Mouse (Mus musculus) induced T-regulatory cell, adult 2 months (primary cell): ENCODE results near the gene Mrtfb.
A peak's percentile ranks its signal among the peaks of the same experiment; 100 is the strongest.

Source experiments
- DNase-seq: peaks from one replicate; pipeline ENCODE4 v3.0.0-alpha.2; 2012; ENCODE audit warnings: low read depth

The Mrtfb gene

DNA sequence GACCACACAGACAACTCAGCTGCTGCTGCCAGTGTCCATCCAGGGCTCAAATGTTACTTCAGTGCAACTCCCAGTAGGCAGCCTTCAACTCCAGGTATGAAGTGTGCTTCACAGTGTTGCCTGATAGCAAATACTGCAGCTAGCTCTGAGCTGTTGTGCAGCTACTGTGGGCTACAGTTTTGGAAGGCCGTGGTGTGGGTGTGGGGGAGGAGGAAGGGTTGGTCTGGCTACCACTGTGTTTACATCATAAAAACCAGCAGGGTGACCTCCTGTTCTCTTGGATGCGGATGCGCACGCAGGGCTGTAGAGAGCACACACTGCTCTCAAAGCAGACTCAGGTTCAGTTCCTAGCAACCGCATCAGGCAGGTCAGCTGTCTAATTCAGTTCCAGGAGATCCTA lies 145.3 kb downstream of the Mrtfb start:
- no peak for DNase-seq

DNA sequence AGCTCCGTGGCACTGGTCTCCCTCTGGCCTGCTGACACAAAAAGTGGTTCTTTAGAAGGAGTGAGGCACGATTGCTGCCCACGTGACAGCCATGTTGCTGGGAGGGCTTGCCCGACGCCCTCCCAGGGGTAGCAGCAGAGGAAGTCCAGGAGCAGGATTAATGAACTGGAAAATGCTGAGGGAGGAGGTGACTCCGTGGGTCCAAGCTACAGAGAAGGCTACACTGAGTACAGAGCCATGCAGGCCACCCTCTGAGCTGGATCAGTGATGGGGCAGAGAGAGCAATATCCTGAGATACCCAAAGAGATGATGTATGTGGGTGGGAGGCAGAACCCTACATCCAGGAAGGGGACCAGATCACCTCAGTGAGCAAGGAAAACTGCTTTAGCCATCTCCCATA lies 148.4 kb downstream of the Mrtfb start:
- no peak for DNase-seq

DNA sequence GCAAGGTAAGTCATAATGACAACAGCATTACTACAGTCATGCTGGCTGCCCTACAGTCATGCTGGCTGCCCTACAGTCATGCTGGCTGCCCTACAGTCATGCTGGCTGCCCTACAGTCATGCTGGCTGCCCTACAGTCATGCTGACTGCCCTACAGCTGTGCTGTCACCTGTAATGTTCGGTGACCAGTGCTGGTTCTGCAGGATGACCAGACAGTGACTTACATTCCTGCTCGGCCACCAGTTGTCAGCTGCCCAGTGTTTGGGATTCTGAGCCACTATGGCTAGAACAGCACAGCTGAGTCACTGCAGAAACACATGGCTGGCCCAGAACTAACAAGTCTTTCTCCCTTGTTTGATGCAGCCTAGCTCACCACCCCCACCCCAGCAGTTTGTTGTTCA lies 149.1 kb downstream of the Mrtfb start:
- DNase-seq: no peak

DNA sequence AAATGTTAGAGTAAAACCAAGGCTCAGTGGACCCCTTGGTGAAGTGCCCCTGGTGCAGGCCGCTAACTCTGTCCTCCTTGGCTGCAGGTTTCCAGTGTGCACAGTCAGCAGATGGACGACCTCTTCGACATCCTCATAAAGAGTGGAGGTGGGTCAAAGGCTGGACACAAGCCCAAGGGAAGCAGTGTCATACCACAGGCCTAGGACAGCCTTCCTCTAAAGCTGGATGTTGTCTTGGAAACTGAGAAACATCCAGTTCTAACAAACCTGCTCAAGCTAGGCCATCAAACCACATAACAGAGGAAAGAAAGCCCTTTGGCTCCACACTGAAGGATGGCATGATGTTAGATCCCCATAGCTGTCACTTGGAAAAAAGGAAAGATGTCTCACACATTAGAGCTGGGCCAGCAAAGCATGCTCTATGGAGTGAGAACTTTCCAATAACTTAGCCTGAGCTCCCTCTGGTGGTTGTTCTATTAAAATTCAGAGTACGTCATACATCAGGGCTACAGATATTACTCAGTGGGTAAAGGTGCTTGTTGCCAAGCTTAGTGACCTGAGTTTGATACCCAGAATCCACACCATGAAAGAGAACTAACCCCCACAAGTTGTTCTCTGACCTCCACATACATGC lies 153.4 kb downstream of the Mrtfb start:
- peak; percentile 77 for DNase-seq

DNA sequence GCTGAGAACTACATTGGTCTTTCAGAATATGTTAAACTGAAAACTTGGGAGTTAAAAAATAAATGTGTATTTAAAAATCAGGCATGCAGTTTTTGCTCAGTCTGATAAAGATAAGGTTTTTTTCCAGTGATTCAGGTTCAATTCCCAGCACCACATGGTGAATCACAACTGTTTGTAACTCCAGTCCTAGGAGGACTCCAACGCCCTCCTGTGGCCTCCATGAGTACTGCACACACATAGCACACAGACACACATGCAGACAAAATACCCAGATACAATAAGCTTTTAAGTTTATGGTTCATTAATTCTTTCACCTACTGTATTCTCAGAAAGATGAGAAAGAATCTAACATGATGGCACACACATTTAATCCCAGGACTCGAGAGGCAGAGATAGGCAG lies 154.5 kb downstream of the Mrtfb start:
- DNase-seq: peak; percentile 25

DNA sequence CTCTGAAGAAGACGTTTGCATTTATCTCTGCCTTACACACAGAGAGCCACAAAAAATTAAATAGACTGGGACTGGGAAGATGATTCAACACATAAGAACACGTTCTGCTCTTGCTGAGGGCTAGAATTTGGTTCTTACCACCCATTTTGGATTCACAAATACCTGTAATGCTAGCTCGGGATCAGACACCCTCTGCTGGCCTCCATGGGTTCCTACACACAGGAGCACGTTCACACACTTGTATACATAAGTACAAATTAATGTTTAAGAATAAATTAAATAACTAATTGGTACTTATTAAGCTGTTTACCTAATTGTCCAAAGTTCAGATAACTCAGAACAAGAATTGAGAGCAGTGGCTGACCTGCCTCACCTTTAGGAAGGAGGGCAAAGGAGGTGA lies 155.2 kb downstream of the Mrtfb start:
- no peak for DNase-seq

DNA sequence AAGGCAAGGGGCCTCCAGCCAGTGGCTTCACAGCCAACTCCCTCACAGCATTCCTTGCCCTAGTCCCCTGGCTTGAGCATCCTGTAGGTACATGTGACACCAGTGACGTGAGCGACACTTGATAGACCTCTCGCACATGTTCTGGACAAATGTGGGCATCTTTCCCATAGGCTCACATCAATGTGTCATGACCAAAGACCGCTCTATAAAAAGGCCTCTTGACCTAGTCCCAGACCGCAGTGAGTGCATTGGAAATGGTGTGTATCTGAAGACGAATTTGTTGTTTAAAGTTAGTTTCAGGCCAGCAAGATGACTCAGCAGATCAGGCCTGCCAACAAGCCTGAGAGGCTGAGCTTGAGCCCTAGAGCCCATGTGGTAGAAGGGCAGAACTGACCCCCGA lies 158.3 kb downstream of the Mrtfb start:
- no peak for DNase-seq

DNA sequence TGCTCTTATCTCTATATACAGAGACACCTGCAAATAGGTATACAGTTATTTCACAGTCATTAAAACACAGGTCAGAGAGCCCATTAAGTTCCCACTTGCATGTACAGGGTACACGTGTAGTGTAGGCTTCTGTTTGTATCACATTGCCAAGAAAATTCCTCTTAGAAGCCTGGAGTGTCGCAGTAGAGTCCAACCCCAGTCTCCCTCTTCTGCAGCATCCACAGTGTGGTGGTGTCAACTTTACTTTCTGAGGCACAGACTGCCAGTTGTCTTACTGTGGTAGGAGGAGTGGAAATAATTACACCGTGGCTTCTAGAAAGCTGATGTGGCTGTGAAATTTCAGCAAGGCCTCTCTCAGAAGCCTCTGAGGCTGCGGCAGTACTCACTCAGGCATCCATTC lies 158.7 kb downstream of the Mrtfb start:
- no peak for DNase-seq

DNA sequence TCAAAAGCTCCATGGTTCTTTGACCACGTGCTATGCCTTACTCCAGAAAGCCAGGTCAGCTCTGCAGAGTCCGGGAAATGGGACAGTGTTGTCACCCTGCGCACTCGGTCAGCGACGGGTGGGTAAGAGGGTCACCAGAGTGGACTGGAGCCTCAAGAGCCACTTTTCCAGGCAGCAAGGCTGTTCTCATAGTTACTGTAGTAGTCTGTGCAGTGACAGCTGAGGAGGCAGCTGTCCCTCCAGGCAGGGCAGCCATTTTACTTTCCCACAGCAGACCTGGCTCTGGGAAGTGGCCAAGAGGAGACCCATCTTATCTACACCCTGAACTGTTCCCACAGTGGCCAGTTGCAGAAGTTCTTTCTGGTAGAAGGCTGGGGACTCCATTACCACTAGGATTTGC lies 159.2 kb downstream of the Mrtfb start:
- no peak for DNase-seq

DNA sequence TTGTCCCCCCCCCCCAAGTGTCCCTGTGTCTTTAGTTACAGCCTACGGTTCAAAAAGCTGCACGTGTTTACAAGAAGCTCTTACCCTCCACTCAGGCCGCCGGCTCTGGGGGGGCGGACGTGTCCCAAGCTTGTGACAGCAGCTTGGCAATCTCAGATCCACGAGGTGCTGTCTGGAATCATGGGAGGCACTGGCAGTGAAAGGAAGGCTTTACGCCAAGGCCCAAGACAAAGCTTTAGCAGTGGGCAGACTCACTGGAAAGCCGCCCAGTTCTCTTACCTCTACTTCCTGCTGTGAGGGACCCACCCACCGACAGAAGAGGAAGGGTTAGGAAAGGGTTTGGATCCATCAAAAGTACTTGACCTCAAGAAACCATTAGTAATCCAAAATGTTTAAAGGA lies 160.2 kb downstream of the Mrtfb start:
- no peak for DNase-seq

DNA sequence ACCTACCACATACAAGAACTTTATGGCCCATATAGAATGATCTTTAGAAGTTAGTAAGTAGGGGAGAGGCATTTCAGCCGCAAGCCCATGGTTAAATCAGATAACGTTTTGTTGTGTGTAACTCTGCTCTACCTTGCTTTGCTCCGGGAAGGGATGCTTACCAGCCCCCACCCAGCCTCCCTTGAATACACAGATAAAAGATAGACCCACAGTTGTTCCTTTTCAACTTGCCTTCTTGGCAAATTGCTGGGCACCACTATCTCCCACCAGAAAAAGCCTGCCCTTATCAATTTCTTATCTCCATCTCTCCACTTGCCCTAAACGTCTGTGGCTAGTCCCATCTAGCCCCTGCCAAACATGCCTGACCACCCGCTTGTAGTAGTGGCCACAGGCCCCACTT lies 161.6 kb downstream of the Mrtfb start:
- DNase-seq: no peak

DNA sequence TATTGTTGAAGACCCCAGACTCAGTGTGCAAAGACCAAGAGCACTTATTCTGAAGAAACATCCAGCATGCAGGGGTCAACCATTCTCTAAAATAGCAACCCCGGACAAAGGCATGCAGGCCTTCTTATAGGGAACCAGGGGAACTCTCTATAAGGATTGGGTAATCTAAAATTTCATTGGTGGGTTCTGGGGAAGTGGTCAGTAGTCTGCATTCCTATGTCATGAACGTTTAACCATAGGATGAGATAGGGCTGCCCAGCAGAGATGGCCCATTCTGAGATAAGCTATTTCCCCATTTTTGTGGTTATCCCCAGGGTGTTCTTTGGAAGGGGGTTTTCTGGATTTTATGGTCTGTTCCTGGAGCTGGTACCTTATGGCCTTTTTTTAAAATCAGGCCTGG lies 163.5 kb downstream of the Mrtfb start:
- DNase-seq: no peak

DNA sequence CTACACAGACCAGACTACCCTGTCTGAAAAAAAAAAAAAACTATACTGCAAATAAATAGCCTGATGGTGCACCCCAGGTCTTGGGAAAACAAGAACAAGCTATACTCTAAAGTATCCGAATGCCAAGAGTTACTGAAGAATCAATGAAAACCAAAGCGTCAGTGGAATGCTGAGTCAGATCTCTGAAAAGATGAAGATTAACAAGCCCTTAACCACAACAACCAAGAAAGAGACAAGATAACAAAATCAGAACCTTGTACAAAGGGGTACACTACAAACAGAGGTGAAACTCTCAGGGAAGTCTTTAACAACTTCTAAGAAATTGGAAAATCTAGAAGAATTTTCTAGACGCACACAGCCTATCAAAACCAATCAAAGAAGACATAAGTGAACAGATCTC lies 166.2 kb downstream of the Mrtfb start:
- DNase-seq: peak; percentile 27

DNA sequence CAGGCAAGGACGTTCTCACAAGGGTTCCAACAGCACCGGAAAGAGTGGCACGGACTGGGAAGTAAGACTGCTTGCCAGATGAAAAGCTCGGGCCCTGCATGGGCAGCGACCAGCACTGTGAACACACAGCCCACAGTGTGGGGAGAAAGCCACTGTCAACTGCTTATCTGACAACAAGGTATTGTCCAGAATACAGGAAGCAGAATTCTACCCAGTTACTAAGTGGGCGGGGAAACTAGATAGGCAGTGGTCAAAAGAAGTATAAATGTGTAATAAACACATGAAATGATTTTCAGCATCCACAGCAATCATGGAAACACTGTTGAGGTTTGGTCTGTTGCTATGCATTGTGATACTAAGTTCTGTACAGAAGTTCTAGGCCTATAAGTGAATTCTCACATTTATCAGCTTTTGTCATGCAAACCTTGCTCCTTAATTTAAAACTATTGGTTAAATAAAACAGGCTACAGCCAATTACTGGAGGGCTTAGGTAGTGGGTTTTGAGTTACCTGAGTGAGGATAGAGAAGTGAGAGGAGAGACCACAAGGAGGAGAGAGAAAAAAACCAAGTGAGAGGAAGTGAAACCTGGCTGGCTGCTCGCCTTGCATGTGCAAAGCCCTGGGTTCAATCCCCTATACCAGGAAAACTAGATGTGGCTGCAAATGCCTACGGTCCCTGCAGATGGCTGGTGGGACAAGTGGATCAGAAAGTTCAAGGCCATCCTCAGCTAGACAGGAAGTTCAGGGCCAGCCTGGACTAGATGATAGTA lies 167.5 kb downstream of the Mrtfb start:
- DNase-seq: no peak

DNA sequence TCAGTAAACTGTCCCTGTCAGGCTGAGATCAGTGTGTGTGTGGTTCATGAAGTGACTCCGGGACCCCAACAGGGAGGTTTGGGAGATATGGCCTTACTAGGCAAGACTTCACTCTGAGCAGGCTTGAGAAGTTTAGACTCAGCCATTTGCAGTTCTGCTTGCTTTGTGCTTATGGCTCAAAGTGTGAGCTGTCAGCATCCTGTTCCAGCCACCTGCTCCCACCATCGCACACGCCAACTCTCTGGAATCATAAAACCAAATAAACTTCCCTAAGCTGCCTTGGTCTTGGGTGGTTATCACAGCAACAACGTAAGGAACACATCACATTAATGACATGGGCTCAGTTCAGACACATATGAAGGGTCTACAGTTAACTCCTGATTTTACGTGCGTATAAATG lies 169.5 kb downstream of the Mrtfb start:
- no peak for DNase-seq

DNA sequence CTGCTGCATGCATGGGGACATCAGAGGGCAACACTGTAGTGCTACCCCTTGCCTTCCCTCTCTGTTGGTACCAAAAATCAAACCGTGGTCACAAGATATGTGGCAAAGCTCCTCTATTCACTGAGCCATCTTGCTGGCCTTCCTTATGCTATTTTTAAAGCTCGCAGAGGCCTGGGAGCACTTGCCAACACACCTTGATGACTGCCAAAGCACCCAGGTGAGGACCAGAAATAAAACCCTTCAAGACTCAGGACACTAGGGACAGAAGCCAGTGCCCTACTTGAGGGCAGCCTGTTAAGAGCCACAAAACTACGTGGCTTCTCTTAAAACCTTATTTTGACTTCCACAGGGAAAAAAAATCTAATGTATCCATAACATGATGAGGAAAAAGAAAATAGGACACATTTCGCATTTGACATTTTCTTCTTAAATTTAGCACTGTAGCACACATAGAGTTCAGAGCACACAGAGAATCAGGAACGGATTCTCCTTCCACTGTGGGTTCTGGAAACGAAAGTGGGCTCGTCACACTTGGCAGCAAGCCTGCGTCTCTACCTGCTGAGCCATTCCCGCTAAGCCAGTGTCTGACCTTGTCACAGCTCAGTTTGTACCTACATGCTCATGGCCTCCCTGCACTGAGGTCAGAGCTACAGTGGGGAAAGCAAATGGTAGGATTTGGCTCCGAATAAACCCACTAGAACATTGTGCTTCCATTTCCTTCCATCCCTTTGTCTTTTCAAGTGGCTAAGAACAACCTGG lies 170.7 kb downstream of the Mrtfb start:
- DNase-seq: no peak

DNA sequence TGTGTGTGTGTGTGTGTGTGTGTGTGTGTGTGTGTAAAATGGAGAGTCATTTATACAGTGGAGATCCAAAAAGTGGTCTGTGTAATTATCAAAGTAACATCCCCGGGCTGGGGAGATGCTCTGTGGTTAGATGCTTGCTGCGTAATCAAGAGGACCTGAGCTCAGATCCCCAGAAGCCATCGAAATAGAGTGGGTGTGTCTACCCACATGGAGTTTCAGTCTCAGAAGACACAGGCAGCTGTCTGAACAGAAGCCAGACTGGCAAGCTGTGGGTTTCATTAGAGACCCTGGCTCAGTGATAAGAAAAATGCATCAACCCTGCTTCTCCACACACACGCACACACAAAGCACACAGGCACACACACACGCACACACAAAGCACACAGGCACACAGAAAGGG lies 171.8 kb downstream of the Mrtfb start:
- DNase-seq: peak; percentile 62

DNA sequence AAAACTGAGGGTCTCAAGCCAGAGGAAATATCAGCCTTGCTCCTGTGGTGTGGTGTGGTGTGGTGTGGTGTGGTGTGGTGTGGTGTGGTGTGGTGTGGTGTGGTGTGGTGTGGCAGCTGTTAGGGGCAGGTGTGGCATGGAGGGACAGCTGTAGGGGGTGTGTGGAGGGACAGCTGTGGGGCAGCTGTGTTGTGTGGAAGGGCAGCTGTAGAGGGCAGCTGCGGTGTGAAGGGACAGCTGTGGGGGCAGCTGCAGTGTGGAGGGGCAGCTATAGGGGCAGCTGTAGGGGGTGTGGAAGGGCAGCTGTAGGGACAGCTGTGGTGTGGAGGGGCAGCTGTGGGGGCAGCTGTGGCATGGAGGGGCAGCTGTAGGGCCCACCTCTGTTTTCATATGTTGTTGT lies 172.5 kb downstream of the Mrtfb start:
- DNase-seq: no peak

DNA sequence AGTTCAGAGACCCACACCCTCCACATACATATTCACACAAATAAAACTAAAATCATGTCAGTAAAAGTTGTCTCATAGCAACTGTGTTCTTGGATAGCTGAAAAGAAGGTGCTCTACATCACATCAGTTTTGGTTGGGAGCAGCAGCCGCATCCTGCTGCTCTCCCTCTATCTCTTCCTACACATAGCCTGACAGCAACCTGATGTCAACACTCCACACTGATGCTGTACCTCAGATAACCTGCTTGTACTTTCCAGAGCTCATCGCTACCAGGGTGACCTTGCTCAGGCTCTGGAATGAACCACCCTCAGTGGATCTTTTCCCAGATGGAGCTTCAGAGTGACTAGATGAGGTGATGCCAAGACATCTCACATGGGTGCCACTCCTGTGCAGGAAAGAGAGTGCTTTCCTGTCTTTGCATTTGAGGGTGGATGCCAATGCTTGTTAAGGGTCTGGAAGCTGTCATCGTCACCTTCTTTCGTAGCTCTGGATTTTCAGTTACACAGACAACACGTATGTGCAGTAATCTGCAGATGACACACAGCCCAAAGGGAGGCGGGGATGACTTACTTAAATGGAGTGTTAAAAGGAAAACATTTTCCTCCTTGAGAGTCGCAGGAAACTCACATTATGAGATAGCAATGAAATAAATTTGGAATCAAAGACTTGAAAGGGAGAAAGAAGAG lies 173.8 kb downstream of the Mrtfb start:
- DNase-seq: no peak

DNA sequence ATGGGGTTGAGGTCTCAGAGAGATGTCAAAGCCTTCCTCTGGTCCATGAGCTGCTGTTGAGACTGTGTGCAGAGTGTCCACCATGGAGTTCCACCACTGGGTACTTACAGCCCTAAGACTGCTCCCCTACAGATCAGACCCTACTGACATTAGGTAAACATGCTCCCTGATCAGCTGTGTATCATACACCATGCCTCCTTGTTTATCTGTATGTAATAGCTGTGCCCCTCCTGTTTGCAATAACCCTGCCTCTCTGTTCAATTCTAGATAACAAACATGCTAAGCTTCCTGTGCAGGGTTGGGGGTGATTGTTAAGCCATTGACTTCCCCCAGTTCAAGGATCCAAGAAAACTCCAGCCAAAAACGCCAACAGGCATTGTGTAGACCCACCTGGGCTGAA lies 174.7 kb downstream of the Mrtfb start:
- no peak for DNase-seq

DNA sequence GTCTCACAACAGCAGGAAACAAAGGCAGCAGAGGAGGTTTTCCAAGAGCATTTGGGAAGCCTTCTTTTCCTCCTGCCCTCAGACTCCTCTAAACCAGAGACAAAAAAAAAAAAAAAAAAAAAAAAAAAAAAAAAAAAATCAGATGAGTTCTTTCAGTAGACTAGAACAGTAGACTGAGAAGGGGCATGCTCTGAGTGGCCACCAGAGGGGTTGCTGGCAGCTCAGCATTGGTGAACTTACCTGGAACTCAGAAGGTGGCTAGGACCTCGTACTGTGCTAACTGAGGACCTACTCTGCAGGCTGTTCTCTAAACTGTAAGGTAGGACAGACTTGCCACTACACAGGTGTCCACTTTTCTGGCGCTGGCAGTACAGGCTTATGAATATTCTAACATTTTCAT lies 179.3 kb downstream of the Mrtfb start:
- peak; percentile 30 for DNase-seq

DNA sequence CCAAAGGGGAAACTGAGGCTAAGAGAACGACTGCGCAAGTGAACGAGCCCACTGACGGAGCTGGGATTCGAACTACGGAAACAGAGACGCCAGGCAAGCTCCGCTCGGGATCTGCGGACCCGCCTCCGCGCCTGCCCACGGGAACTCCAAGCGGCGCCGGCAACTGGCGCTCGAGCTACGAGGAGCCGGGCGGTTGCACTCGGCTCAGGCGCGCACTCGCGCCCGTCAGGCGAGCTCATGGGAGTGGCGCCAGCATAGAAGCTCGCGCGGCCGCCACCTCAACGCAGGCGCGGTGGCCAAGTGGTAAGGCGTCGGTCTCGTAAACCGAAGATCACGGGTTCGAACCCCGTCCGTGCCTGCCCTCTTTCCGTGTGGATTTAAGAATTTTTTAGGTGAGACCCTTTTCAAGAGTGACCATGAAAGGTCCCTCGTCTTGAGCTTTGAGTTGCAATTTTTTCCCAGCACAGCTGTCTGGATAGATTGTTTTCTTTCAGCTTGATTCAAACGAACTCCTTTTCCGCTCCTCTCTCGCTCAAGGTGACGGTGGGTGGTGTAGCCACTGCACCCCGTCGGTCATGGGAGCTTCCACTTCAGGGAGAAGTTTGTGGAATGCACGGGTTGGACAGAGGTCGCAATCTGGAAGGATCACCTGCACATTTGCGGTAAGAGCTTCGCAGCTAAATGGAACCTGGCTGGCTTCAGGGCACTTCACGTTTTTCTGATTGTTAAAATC lies 180.9 kb downstream of the Mrtfb start:
- DNase-seq: peak; percentile 96
